Mouse (Mus musculus) heart, embryonic 10.5 days (tissue): ENCODE measurements around the gene Crat. TPM values are rescaled to one million over a fixed set of nuclear protein-coding genes. Genes with fewer than 3 reads are reported as not detected.

ENCODE experiments used
- DNase-seq: peaks from one replicate; pipeline ENCODE4 v3.0.0-alpha.2; 2017; ENCODE audit warnings: low spot score
- H3K27ac ChIP-seq: fragments of 300-500 bp; sonication (generic); 2 replicates; pipeline ENCODE4 v1.5.1; 2016; ENCODE audit warnings: mild to moderate bottlenecking
- H3K27me3 ChIP-seq: fragments of 300-500 bp; sonication (generic); 2 replicates; pipeline ENCODE4 v1.6.1; 2016; ENCODE audit warnings: mild to moderate bottlenecking; ENCODE audit not compliant: poor library complexity, insufficient read depth, severe bottlenecking
- H3K36me3 ChIP-seq: fragments of 300-500 bp; sonication (generic); 2 replicates; pipeline ENCODE4 v1.6.1; 2016; ENCODE audit warnings: mild to moderate bottlenecking, moderate library complexity
- H3K4me1 ChIP-seq: fragments of 300-500 bp; sonication (generic); 2 replicates; pipeline ENCODE4 v1.6.1; 2016; ENCODE audit warnings: mild to moderate bottlenecking
- H3K4me3 ChIP-seq: fragments of 300-500 bp; sonication (generic); 2 replicates; pipeline ENCODE4 v1.5.1; 2016; ENCODE audit warnings: mild to moderate bottlenecking, moderate library complexity
- H3K9me3 ChIP-seq: fragments of 300-500 bp; sonication (generic); 2 replicates; pipeline ENCODE4 v1.6.1; 2016; ENCODE audit warnings: mild to moderate bottlenecking, moderate library complexity
- WGBS: fragments of 180-500 bp; shearing (Covaris S2); methylation state at CpG from one replicate; pipeline ENCODE4 v1.1.7; 2016; 5-methylcytosine and 5-hydroxymethylcytosine counted together
- polyA plus RNA-seq: library from polyadenylated mRNA; unstranded; fragments of >200 nt; fragmentation: Nextera tagmentation; extraction: Ambion mirVana; gene quantifications from 2 replicates; pipeline ENCODE4 v1.2.1, GENCODE M21; 2016

Crat gene
- polyA plus RNA-seq, 1 experiment from 2014 or later = 36.1 TPM

DNA sequence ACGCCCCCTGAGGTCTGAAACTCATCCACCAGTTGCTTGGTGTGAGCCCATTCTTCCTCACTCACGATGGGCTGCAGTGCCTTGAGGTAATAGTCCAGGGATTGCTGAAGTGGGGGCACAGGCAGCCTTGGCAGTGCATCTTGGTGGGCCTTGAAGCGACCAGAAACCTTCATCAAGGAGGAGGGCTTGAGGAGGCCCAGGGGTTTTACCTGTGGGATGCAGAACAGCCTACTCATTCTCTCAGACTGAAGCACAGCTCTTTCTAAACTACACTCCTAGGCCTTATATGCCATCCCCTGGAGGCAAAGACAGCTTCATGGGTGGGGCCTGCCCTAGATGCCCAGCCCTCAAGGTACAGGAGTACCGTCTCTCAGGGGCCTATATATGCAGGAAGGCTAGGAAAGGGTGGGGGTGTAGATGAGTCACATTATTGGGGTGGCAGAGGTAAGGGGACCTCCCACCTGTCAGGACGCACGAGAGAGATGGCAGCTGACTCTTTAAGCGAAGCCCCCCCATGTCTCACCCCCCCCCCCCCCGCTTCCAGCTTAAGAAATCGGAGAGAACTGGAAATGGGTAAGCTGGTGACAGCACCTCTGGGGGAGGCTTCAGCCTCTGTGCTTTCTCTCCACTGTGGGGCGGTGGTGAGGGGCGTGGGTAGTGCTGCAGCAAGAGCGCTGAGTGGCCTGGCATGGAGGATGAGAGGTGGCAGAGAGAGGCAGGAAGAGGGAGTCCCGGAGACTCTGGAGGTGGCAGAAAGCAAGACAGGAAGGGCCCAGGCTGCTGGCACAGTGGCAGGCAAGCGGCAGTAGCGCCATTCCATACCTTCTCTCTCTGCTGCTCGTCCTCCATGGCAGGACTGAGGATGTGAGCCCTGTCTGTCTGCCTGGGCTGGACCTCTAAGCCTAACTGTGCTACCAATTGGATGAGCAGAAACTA lies 2.3 kb downstream of the Crat start:
- no peaks in the 10 kb centered on the region for H3K9me3 ChIP-seq
- peaks cover 47% of the 10 kb centered on the region for H3K36me3 ChIP-seq
- H3K27ac ChIP-seq = no peak overlapping the region
- peaks cover 37% of the 10 kb centered on the region for H3K4me1 ChIP-seq
- H3K4me3 ChIP-seq = no peak overlapping the region
- H3K27me3 ChIP-seq = no peaks in the 10 kb centered on the region
- DNase-seq = no peak
- WGBS = 77% methylated on average over 16 of the region's 16 CpGs

DNA sequence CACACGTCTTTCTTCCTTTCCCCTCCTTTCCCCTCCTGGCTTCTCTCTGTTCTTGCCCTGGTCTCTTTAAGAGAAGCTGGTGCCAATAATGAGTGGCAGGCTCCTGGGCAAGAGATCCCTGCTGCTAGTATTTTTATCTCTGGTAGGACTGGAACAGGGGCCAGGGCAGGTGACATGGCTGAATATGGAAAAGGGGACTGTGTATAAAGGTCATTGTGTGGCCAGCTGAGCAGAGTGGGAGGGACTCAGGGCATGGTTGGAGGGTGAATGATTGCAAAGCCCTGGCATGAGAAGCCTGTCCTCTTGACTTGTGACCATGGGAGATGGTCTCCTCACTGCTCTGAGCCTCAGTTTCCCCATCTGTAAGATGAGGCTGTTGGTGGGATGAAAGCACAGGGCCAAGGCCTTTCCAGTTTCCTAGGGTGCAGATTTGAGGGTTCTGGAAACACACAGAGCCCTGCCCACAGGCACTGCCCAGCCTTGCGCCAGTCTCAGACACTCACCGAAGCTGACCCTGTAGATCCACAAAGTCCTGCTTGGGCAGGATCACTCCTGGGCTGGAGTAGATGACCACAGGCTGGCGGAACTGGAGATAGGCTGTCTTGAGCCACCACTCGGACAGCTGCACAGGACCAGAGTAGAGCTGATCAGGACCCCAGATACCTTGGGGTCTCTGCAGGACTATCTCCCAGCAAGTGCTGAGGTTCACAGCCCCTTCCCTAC lies 6.0 kb downstream of the Crat start:
- H3K4me1 ChIP-seq = peaks cover 19% of the 10 kb centered on the region
- 81% methylated on average over 5 of the region's 5 CpGs for WGBS
- no peaks in the 10 kb centered on the region for H3K9me3 ChIP-seq
- peak overlapping the region; percentile 50; the same call in 1 of the 2 replicates for H3K27ac ChIP-seq
- H3K27me3 ChIP-seq = no peaks in the 10 kb centered on the region
- no peak for DNase-seq
- H3K36me3 ChIP-seq = peaks cover 84% of the 10 kb centered on the region
- no peak overlapping the region for H3K4me3 ChIP-seq

DNA sequence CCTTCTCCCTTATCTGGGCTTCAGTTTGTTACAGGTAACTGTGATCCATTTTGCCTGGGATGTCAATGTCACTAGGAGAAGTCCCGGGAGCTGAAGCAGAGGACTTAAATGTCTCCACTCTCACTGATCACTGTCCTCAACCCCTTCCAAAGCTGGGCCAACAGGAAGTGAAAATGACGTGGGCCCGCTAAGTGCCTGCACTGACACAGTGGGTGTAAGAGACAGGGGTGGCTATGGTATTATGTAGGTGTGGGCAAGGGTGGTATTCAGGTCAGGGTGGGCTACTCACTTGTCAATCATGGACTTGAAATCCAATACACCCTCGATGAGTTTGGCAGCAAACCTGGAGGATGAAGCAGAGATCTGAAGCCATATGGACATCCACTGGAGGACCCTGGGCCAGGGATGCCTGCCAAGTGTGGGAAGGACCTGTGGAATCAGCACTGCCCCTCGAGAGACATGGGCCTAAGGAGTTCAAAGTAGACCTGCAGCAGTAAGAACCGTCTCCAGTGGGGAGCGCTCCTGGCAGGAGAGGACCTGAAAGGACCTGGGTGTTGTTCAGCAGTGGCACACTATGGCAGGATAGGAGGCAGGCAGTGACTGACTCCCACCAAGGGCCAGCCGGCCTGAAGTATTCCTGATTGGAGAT lies 7.0 kb downstream of the Crat start:
- DNase-seq = no peak
- no peak overlapping the region for H3K27ac ChIP-seq
- no peaks in the 10 kb centered on the region for H3K27me3 ChIP-seq
- 80% methylated on average over 8 of the region's 8 CpGs for WGBS
- H3K4me1 ChIP-seq = peaks cover 12% of the 10 kb centered on the region
- H3K36me3 ChIP-seq = peaks cover 91% of the 10 kb centered on the region
- no peaks in the 10 kb centered on the region for H3K9me3 ChIP-seq
- H3K4me3 ChIP-seq = no peak overlapping the region

DNA sequence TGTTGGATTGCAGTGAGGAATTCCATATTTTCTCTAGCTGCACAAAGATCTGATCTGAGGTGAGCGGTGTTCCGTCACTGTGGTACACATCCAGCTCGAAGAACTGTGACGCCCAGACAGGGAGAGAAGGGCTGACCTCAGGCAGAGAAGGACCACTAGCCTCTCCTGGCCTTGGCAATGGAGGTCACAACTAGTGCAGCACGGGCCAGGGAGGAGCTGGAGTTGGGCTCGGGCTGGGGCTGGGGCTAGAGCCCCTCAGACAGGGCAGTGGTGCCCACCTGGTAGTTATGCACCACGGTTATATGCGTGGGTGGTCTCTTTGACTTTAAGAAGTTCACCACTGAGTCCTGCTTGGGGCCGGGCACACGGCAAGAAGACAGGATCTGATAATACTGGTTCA lies 7.8 kb downstream of the Crat start:
- DNase-seq = no peak
- Histone ChIP-seq H3K9me3 (no peaks in the 10 kb centered on the region), H3K27ac (no peak overlapping the region), H3K4me3 (no peak overlapping the region), H3K36me3 (peaks cover 92% of the 10 kb centered on the region), H3K27me3 (no peaks in the 10 kb centered on the region), H3K4me1 (peaks cover 7% of the 10 kb centered on the region; the same call in 1 of the 2 replicates)
- WGBS = 83% methylated on average over 10 of the region's 10 CpGs

DNA sequence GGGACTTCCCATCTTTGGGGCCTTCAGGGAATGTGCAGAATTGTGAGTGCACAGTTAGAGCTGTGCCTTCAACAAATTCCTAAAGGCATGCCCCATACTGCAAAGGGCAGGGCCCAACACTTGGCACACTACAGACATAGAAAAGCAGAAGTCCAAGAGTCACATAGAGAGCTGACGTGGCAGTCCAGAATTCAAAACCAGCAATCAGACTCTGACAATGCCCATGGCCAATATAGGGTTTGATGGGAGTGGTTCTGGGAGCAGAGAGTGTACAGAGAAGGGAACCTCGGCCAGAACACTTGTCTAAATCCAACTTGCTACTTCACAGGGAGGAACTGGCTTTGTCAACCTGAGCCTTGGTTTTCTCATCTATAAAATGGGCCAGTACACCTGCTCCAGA lies 8.4 kb downstream of the Crat start:
- H3K4me1 ChIP-seq = peaks cover 7% of the 10 kb centered on the region; the same call in 1 of the 2 replicates
- no peak overlapping the region for H3K4me3 ChIP-seq
- peaks cover 92% of the 10 kb centered on the region for H3K36me3 ChIP-seq
- WGBS = 85% methylated on average over 2 of the region's 2 CpGs
- H3K27ac ChIP-seq = no peak overlapping the region
- H3K27me3 ChIP-seq = no peaks in the 10 kb centered on the region
- H3K9me3 ChIP-seq = no peaks in the 10 kb centered on the region
- DNase-seq = no peak

DNA sequence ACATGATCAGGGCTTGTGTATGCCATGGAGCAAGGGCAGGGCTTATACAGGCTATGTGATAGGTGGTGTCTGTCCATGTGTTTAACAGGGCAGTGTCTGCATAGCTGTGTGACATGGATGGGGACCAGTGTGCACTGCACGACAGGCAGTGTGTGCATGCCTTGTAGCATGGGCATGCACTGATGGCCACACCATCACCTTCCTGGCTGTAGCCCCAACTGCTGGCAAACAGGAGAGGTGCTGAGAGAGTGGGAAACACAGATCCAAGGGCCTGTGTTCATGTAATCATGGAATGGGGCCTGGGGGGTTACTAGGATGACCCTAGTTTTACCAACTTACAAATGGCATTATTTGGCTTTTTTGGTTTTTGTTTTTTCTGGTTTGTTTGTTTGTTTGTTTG lies 11.7 kb downstream of the Crat start:
- Histone ChIP-seq H3K4me1 (peaks cover 11% of the 10 kb centered on the region), H3K9me3 (no peaks in the 10 kb centered on the region), H3K27me3 (no peaks in the 10 kb centered on the region), H3K36me3 (peaks cover 97% of the 10 kb centered on the region), H3K4me3 (no peak overlapping the region), H3K27ac (no peak overlapping the region)
- 74% methylated on average over 1 of the region's 1 CpGs for WGBS
- no peak for DNase-seq

DNA sequence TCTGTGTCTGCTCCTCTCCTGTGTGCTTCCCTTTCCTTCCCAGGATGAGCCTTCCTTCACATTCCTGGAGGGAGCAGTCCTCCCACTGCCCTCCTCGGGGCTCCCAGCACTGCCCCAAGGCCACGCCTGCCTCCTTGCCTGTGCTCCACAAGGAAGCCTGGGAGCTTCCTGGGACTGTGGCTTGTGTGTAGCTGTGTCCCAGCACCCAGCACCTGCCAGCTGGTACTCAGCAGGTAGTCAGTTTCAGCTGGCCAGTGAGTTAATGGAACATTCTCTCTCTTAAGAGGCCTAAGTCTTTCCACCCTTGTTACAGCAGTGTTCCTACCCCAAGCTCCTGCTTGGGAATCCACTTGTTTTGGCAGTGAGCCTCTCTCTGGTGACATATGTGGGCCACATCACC lies 12.8 kb downstream of the Crat start:
- 49% methylated on average over 2 of the region's 2 CpGs for WGBS

DNA sequence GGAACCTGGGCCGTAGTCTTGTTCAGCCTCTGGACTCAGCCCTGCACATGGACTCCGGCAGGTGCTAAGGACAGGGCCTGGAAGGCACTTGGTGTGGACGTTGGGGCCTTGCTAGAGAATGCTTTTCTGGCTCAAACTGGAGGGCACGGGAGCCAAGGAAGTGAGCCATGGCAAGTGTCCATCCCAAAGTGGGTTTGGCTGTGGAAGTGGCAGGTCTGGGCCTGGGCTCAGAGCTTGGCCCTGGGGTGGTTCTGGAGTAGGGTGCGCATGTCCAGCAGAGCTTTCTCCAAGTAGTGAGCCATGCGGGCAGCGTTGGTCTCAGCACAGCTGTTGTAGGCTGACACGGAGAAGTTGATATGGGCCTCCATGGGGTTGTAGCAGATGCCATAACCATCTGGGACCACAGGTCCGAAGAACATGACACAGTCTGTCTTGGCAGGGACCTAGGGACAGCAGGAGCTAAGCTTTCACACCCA lies 13.2 kb downstream of the Crat start:
- WGBS = 90% methylated on average over 9 of the region's 9 CpGs
- H3K27me3 ChIP-seq = no peaks in the 10 kb centered on the region
- H3K4me3 ChIP-seq = no peak overlapping the region
- peaks cover 98% of the 10 kb centered on the region for H3K36me3 ChIP-seq
- no peaks in the 10 kb centered on the region for H3K9me3 ChIP-seq
- no peak overlapping the region; the same call in 1 of the 2 replicates for H3K27ac ChIP-seq
- DNase-seq = no peak
- peaks cover 20% of the 10 kb centered on the region for H3K4me1 ChIP-seq

More for the DNA sequence above, 12.8 kb downstream of the Crat start:
- no peaks in the 10 kb centered on the region for H3K27me3 ChIP-seq
- no peak for DNase-seq
- no peak overlapping the region for H3K4me3 ChIP-seq
- H3K4me1 ChIP-seq = peaks cover 20% of the 10 kb centered on the region
- peaks cover 97% of the 10 kb centered on the region for H3K36me3 ChIP-seq
- no peak overlapping the region; the same call in 1 of the 2 replicates for H3K27ac ChIP-seq
- H3K9me3 ChIP-seq = no peaks in the 10 kb centered on the region

DNA sequence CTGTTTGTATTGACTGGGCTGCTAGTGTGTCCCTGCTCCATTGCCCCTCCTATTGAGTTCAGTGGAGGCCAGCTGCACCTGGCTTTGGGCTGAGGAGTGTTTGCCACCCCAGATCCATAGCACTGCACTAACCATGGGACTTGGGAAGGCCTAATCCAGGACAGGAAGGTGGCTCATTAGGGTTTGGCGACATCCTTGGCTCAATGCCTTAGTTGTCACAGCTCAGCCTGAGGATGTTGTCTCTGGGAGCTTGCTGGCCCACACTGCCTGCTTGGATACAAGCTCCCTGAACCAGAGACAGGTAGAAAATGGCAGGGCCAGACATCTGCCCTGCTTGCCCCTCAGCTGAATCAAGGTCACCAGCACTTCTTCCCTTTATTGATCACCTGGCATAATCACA lies 14.0 kb downstream of the Crat start:
- Histone ChIP-seq H3K36me3 (peaks cover 98% of the 10 kb centered on the region), H3K27me3 (no peaks in the 10 kb centered on the region), H3K4me3 (no peak overlapping the region), H3K27ac (no peak overlapping the region), H3K9me3 (no peaks in the 10 kb centered on the region), H3K4me1 (peaks cover 20% of the 10 kb centered on the region)
- DNase-seq = no peak
- WGBS = 82% methylated on average over 1 of the region's 1 CpGs

DNA sequence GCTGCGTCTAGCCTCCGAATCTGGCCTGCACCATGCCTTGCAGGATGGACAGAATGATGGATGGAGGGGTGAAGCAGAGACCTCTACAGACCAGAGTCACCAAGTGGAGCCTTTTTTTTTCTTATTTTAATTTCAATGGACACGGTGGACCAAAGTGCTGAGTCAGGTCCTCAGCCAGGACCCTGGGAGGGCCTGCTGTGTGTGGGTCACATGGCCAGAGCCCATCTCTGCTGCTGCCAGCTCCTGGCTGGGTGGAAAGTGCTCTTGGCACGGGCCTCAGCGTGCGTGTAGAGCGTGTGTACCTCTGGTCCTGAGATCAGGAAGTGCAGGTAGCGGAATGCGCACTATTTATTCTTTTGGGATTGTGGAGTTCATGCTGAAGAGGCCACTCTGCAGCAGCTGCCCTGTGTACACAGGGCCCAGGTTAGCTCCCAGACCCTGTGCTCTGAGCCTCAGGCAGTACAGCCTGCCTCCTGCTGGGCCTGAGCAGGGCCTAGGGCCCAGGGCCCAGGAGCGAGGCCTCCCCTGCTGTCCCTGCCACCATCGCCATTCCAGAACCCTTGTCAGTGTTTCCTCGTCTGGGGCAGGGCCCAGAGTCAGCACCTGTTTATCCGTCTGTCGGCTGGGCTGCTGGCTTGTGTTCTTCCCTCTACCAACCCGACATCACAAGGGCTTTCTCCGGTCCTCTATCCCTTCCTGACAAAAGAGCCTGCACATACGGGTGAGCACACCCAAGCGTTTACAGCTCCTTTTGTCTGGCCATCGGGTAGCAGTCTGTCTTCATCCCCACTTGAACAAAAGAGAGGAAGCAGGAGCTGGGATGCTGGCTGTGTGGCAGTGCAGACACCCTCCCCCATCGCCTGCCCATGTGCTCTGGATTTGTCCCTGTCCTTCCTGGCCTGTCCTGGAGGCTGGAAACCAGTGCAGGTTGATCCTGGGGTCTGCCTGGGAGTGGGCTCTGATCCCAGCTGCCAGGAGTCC lies 16.1 kb downstream of the Crat start:
- H3K27ac ChIP-seq = peak overlapping the region; percentile 69; the same call in 1 of the 2 replicates
- peaks cover 92% of the 10 kb centered on the region for H3K36me3 ChIP-seq
- no peak for DNase-seq
- peaks cover 20% of the 10 kb centered on the region for H3K4me1 ChIP-seq
- H3K4me3 ChIP-seq = no peak overlapping the region
- H3K9me3 ChIP-seq = no peaks in the 10 kb centered on the region
- WGBS = 66% methylated on average over 20 of the region's 20 CpGs
- no peaks in the 10 kb centered on the region for H3K27me3 ChIP-seq

DNA sequence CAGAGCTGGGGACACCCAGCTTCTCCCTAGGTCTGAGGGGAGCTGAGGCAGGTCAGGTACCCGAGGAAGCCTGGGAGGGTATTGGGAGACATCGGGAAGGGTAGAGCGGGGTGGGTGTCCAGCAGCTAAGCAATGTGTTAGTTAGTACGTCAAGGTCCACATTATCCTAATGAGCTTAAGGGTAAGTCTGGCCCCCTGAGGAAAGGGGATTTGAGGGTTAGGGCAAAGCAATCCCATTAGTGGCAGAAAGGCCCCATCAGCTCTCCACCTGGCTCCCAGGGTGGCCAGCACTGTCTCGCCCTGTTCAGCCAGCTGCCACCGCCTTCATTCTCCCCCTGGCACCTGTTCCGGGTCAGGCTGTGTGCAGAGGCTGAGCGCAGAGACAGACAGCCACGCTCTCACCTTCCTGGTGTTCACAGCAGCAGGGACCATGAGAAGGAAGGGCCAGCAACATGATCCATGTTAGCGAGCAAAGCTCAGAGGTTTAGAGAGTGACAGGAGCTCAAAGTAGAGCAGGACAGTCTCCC lies 17.6 kb downstream of the Crat start:
- Histone ChIP-seq H3K36me3 (peaks cover 80% of the 10 kb centered on the region), H3K4me1 (peaks cover 33% of the 10 kb centered on the region), H3K27ac (0 out of 2 replicates have a peak overlapping the region, but pooled peaks have one; percentile 24), H3K27me3 (no peaks in the 10 kb centered on the region), H3K9me3 (no peaks in the 10 kb centered on the region), H3K4me3 (no peak overlapping the region)
- no peak for DNase-seq
- WGBS = 83% methylated on average over 10 of the region's 10 CpGs
